Comparison of ENCODE assay signal across 49 mouse cellular contexts in the genomic region with DNA sequence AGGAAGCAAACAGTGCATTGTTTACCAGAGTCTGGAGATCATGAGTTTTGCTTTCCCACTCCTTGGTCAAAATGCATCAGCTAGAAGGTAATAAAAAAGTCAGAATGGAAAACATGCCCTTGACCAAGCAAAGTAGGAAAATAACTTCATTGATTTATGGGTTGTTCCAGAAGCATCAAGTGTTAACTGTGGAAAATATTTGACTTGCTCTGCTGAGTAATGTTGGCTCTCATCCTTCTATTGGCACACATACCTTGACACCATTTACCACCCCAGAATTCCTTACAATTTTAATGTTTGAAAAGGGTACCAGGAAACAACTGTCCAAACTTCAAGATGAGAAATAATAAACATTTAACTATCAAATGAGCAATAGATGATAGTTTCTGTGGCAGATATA. TPM values are rescaled to one million over a fixed set of nuclear protein-coding genes. Genes with fewer than 3 reads are reported as not detected.
"Had no signal": no experiment of that assay in that cellular context is flagged by ENCODE, and none has a peak within 500 bp of the region (broad histone marks: within the 10 kb centered on the region; RNA-seq: fewer than 3 reads in every experiment).

No protein-coding gene starts in this region.

- H3K36me3 ChIP-seq: heart, embryonic 10.5 days; heart, embryonic 12.5 days; heart, embryonic 13.5 days; heart, embryonic 15.5 days; hindbrain, embryonic 10.5 days; hindbrain, embryonic 12.5 days; hindbrain, embryonic 13.5 days; hindbrain, embryonic 15.5 days; intestine, embryonic 15.5 days; kidney, embryonic 15.5 days had no signal

- H3K27ac ChIP-seq: heart, adult 2 months; heart, embryonic 10.5 days; heart, embryonic 13.5 days; heart, embryonic 15.5 days; hindbrain, embryonic 10.5 days; hindbrain, embryonic 12.5 days; hindbrain, embryonic 13.5 days; hindbrain, embryonic 14.5 days; hindbrain, embryonic 15.5 days; hindbrain, postnatal 0 days; intestine, embryonic 15.5 days; layer of hippocampus, adult 2 months had no signal

- H3K4me1 ChIP-seq: heart, embryonic 10.5 days; heart, embryonic 12.5 days; heart, embryonic 13.5 days; heart, embryonic 15.5 days; hindbrain, embryonic 10.5 days; hindbrain, embryonic 12.5 days; hindbrain, embryonic 13.5 days; hindbrain, embryonic 15.5 days; intestine, embryonic 15.5 days; kidney, embryonic 15.5 days had no signal

- H3K27me3 ChIP-seq: heart, embryonic 12.5 days; heart, embryonic 13.5 days; heart, embryonic 15.5 days; hindbrain, embryonic 12.5 days; hindbrain, embryonic 13.5 days; hindbrain, embryonic 15.5 days; intestine, embryonic 15.5 days; kidney, embryonic 15.5 days had no signal

- DNase-seq: heart, adult 18-20 months; heart, adult 2 months; heart, postnatal 10 days; heart, postnatal 14 days; heart, postnatal 36 days; heart, postnatal 4 days; kidney, adult 11 months; kidney, adult 18-20 months; kidney, postnatal 10 days; kidney, postnatal 14 days; kidney, postnatal 25 days; kidney, postnatal 36 days; kidney, postnatal 4 days; layer of hippocampus, adult 9-11 months; layer of hippocampus, postnatal 36 days had no signal

- H3K9ac ChIP-seq: heart, embryonic 12.5 days; heart, embryonic 13.5 days; heart, embryonic 15.5 days; hindbrain, embryonic 12.5 days; hindbrain, embryonic 13.5 days; hindbrain, embryonic 14.5 days; hindbrain, embryonic 15.5 days; intestine, embryonic 15.5 days; kidney, embryonic 15.5 days had no signal

- H3K9me3 ChIP-seq: heart, embryonic 10.5 days; heart, embryonic 12.5 days; heart, embryonic 13.5 days; heart, embryonic 15.5 days; hindbrain, embryonic 10.5 days; hindbrain, embryonic 12.5 days; hindbrain, embryonic 13.5 days; hindbrain, embryonic 15.5 days; intestine, embryonic 15.5 days; kidney, embryonic 15.5 days had no signal

- ATAC-seq: hindbrain, embryonic 16.5 days; hindbrain, postnatal 0 days; inflammation-experienced regulatory T-cells, adult 6 months; intestine, embryonic 15.5 days; intestine, embryonic 16.5 days; intestine, postnatal 0 days had no signal

- H3K4me3 ChIP-seq: heart, adult 2 months; heart, embryonic 10.5 days; heart, embryonic 12.5 days; heart, embryonic 13.5 days; heart, embryonic 15.5 days; hindbrain, embryonic 10.5 days; hindbrain, embryonic 12.5 days; hindbrain, embryonic 13.5 days; hindbrain, embryonic 15.5 days; intestine, embryonic 15.5 days; kidney, embryonic 15.5 days; layer of hippocampus, adult 2 months had no signal

- H3K4me2 ChIP-seq: heart, embryonic 11.5 days; heart, embryonic 12.5 days; heart, embryonic 13.5 days; heart, embryonic 15.5 days; hindbrain, embryonic 12.5 days; hindbrain, embryonic 13.5 days; hindbrain, embryonic 14.5 days; hindbrain, embryonic 15.5 days; intestine, embryonic 15.5 days; kidney, embryonic 15.5 days had no signal

RNA-seq across cellular contexts. Expression of gene Tmem52b, which starts 13.7 kb away (rescaled TPM):
- total RNA-seq: heart, adult 18-20 months; heart, adult 2 months; heart, adult 8-10 months; heart, postnatal 10 days; heart, postnatal 14 days; heart, postnatal 25 days; heart, postnatal 36 days; heart, postnatal 4 days; hematopoietic stem cell, adult 5-6 weeks; layer of hippocampus, adult 18-20 months; layer of hippocampus, adult 2 months; layer of hippocampus, adult 8-10 months; layer of hippocampus, postnatal 10 days; layer of hippocampus, postnatal 14 days; layer of hippocampus, postnatal 25 days; layer of hippocampus, postnatal 36 days; left cerebral cortex, adult 18-20 months had no signal
- polyA plus RNA-seq: heart, adult 2 months; heart, embryonic 10.5 days; heart, embryonic 11.5 days; heart, embryonic 12.5 days; heart, embryonic 14.5 days; heart, embryonic 15.5 days; heart, postnatal 0 days; hindbrain, embryonic 10.5 days; hindbrain, embryonic 11.5 days; hindbrain, embryonic 12.5 days; hindbrain, embryonic 13.5 days; hindbrain, embryonic 15.5 days; hindbrain, embryonic 16.5 days; hindbrain, postnatal 0 days; inflammation-experienced regulatory T-cells, adult 6 months; large intestine, adult 2 months had no signal

RNA-seq across cellular contexts. Expression of gene Olr1, which starts 19.1 kb away (rescaled TPM):
- total RNA-seq: heart, adult 18-20 months; hindbrain, postnatal 0 days; layer of hippocampus, adult 18-20 months; layer of hippocampus, adult 2 months; layer of hippocampus, adult 8-10 months; layer of hippocampus, postnatal 10 days; layer of hippocampus, postnatal 14 days; layer of hippocampus, postnatal 25 days; layer of hippocampus, postnatal 36 days; left cerebral cortex, adult 18-20 months had no signal
- polyA plus RNA-seq: hindbrain, embryonic 10.5 days; hindbrain, embryonic 11.5 days; hindbrain, embryonic 12.5 days; hindbrain, embryonic 13.5 days; hindbrain, embryonic 14.5 days; hindbrain, embryonic 15.5 days; hindbrain, embryonic 16.5 days; intestine, embryonic 14.5 days; kidney, embryonic 14.5 days; large intestine, adult 2 months had no signal

RNA-seq across cellular contexts. Expression of gene Klre1, which starts 51.6 kb away (rescaled TPM):
- total RNA-seq: heart, adult 8-10 months; heart, postnatal 10 days; heart, postnatal 14 days; heart, postnatal 25 days; heart, postnatal 36 days; heart, postnatal 4 days; hematopoietic stem cell, adult 5-6 weeks; hindbrain, postnatal 0 days; layer of hippocampus, adult 18-20 months; layer of hippocampus, adult 2 months; layer of hippocampus, adult 8-10 months; layer of hippocampus, postnatal 10 days; layer of hippocampus, postnatal 14 days; layer of hippocampus, postnatal 25 days; layer of hippocampus, postnatal 36 days; left cerebral cortex, adult 18-20 months had no signal
- polyA plus RNA-seq: heart, embryonic 10.5 days; heart, embryonic 11.5 days; heart, embryonic 12.5 days; heart, embryonic 13.5 days; heart, embryonic 14.5 days; heart, embryonic 15.5 days; heart, embryonic 16.5 days; heart, postnatal 0 days; hindbrain, embryonic 10.5 days; hindbrain, embryonic 12.5 days; hindbrain, embryonic 14.5 days; hindbrain, embryonic 16.5 days; intestine, embryonic 14.5 days; intestine, embryonic 15.5 days; intestine, embryonic 16.5 days; intestine, postnatal 0 days; kidney, embryonic 14.5 days; kidney, embryonic 15.5 days had no signal
